Mouse (Mus musculus): Measurements from ENCODE around the gene Cinp. TPM values are rescaled to one million over a fixed set of nuclear protein-coding genes. Genes with fewer than 3 reads are reported as not detected.

Gene Cinp
- 62.8 and 73.1 TPM in 2 replicates for polyA plus RNA-seq (2016; fragmentation: Nextera tagmentation; extraction: Ambion mirVana)

DNA sequence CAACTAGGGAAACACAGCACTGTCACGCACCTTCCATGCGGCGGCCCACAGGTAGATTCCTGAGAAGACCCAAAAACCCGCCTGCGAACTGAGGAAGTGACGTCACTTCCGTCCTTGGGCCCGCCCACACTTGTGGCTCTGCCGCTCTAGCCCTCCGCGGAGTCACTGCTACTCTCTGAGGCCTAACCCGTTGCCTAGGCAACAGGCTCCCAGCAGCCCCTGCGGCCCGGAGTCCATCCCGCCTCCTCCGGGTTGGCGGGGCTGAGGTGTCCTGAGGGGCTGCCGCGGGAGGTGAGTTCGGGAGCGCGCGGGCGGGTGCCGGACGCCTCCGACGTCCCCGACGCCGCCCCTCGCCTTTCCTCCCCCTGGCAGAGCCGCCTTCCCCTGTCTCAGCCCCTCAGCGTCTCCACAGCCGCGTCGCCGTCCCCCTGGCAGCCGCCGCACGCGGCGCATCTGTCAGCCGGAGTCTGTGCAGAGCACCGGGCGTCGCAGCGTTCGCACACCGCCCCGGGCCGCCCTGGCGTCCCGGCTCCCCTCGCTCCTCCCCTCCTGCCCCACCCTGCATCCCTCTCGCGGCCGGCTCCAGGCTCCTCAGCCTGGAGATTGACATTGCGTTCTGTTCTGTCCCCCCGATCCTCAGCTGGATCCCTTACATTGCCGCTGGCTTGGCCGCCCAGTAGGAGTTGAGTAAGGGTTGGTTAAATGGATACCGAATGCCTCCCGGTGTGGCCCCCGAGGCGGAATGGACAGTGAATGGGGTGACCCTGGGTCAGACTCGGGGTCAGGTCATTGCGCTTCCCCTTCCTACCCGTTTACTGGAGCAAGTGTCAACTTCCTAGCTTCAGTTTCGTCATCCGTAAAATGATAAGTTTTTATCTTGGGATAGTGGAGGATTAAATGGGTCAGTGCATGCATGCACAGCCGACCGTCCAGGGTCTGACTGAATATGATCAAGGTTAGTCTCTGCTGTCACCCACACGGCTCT is at the start of gene Cinp, which contains the start of gene Tecpr2:
Gene Cinp, minus strand, starts transcription at position 110 of the 985 bp plus-strand sequence.
Gene Tecpr2, plus strand, starts transcription at position 229 of the 985 bp plus-strand sequence.
- Histone ChIP-seq H3K9me3 (no peaks in the 10 kb centered on the region), H3K4me1 (replicated peaks) (peaks cover 15% of the 10 kb centered on the region), H3K27me3 (no peaks in the 10 kb centered on the region), H3K4me2 (peak within 1 kb of the TSS; percentile 93), H3K4me3 (replicated peaks) (peak within 1 kb of the TSS; percentile 88), H3K27ac (peak within 1 kb of the TSS; percentile 84), H3K9ac (replicated peaks) (peak within 1 kb of the TSS; percentile 85), H3K36me3 (peaks cover 4% of the 10 kb centered on the region; the same call in 1 of the 2 replicates)
- ATAC-seq (ENCODE audit: insufficient number of reproducible peaks, insufficient read depth, low FRiP score, low TSS enrichment, low read depth): peak; percentile 99
- under 1% methylated on average over 72 of the region's 74 CpGs for WGBS

DNA sequence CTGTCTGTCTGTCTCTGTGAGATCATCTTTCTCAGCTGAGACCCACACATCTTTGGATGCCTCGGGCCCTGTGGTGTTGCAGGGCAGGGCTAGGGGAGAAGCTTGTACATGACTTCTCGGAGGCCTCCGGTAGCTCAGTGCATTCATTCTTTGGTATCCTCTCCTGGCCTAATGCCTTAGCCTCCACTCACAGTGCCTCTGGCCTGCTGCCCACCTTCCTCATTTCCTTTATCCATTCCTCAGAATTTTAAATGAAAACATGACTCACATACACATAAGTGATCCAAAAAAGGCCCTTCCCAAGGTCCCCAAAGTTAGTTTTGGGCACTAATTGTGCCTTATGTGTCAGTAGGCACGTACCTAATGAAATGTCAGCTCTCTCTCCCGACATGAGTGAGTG is 48.6 kb upstream of the Cinp start:
- Histone ChIP-seq H3K9me3 (no peaks in the 10 kb centered on the region), H3K4me2 (no peak overlapping the region), H3K36me3 (peaks cover 44% of the 10 kb centered on the region), H3K4me3 (replicated peaks) (no peak overlapping the region), H3K27ac (no peak overlapping the region), H3K4me1 (replicated peaks) (peaks cover 4% of the 10 kb centered on the region; the same call in 1 of the 2 replicates), H3K9ac (replicated peaks) (no peak overlapping the region), H3K27me3 (no peaks in the 10 kb centered on the region)
- 91% methylated on average over 5 of the region's 5 CpGs for WGBS
- ATAC-seq (ENCODE audit: insufficient number of reproducible peaks, insufficient read depth, low FRiP score, low TSS enrichment, low read depth): no peak

DNA sequence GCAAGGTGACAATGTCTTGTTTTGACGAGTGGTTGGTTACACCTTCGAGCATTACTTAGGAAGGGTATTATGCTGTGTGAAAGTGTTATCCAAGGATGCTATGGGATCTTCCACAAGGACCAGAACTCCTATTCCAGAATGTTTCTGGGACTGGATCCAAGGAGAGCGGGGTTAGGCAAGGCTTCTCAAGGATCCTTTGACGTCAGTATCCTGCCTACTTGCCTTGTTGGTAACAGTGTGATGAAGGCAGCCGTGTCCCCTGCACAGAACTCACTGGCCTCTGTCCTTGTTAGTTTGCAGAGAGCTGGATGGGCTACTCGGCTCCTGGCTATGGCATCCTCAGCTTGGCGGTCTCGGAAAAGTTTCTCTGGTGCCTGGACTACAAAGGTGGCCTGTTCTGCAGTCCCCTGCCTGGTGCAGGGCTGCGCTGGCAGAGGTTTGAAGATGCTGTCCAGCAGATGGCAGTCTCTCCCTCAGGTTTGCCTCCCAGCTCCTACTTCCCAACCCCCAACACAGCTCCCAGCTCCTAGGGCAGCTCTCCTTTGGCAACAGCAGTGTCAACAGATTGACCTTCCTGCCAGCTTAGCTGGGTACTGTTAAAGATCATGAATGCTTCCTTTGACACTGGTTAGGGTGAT is 47.2 kb upstream of the Cinp start:
- Histone ChIP-seq H3K9me3 (no peaks in the 10 kb centered on the region), H3K4me1 (replicated peaks) (peaks cover 4% of the 10 kb centered on the region; the same call in 1 of the 2 replicates), H3K9ac (replicated peaks) (no peak overlapping the region), H3K27me3 (no peaks in the 10 kb centered on the region), H3K36me3 (peaks cover 51% of the 10 kb centered on the region), H3K4me2 (no peak overlapping the region), H3K4me3 (replicated peaks) (no peak overlapping the region), H3K27ac (no peak overlapping the region)
- 58% methylated on average over 9 of the region's 9 CpGs for WGBS
- ATAC-seq (ENCODE audit: insufficient number of reproducible peaks, insufficient read depth, low FRiP score, low TSS enrichment, low read depth): peak; percentile 63; the same call in 1 of the 2 replicates

GRCm38 (mm10) chr12:110932820-110933219 is 43.9 kb upstream of the Cinp start:
- no peak overlapping the region for H3K9ac ChIP-seq (replicated peaks)
- ATAC-seq (ENCODE audit: insufficient number of reproducible peaks, insufficient read depth, low FRiP score, low TSS enrichment, low read depth): no peak
- WGBS: 74% methylated on average over 5 of the region's 5 CpGs
- no peaks in the 10 kb centered on the region for H3K9me3 ChIP-seq
- no peak overlapping the region for H3K4me2 ChIP-seq
- no peak overlapping the region for H3K27ac ChIP-seq
- H3K4me1 ChIP-seq (replicated peaks): peaks cover 4% of the 10 kb centered on the region; the same call in 1 of the 2 replicates
- no peaks in the 10 kb centered on the region for H3K27me3 ChIP-seq
- no peak overlapping the region for H3K4me3 ChIP-seq (replicated peaks)
- peaks cover 45% of the 10 kb centered on the region for H3K36me3 ChIP-seq

DNA sequence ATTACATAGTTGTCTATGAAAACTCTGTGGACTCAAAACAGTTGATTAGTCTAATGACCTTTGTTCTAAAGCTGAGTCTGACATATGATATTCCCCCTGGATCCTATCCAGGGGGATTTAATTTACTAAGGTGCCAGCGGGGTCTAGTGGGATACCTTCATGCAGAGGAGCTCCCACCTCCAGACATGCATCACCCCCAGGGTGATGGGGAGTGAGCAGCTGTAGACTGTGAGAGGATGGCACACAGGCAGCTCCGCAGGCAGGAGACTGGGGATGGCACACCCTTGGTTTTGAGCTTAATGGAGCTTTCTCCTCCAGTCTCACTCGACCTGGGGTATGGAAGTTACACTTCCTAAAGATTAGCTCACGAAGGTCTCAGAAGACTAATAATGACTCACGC is 32.6 kb upstream of the Cinp start:
- Histone ChIP-seq H3K27ac (no peak overlapping the region), H3K9me3 (no peaks in the 10 kb centered on the region), H3K4me2 (no peak overlapping the region), H3K27me3 (no peaks in the 10 kb centered on the region), H3K4me1 (replicated peaks) (no peaks in the 10 kb centered on the region), H3K4me3 (replicated peaks) (no peak overlapping the region), H3K36me3 (peaks cover 36% of the 10 kb centered on the region), H3K9ac (replicated peaks) (no peak overlapping the region)
- WGBS: 77% methylated on average over 5 of the region's 5 CpGs
- no peak for ATAC-seq (ENCODE audit: insufficient number of reproducible peaks, insufficient read depth, low FRiP score, low TSS enrichment, low read depth)

- Histone ChIP-seq H3K27me3 (no peaks in the 10 kb centered on the region), H3K9me3 (no peaks in the 10 kb centered on the region), H3K4me1 (replicated peaks) (no peaks in the 10 kb centered on the region), H3K4me3 (replicated peaks) (no peak overlapping the region), H3K27ac (no peak overlapping the region), H3K4me2 (no peak overlapping the region), H3K36me3 (peaks cover 39% of the 10 kb centered on the region), H3K9ac (replicated peaks) (no peak overlapping the region)
- WGBS: 93% methylated on average over 4 of the region's 4 CpGs
- no peak for ATAC-seq (ENCODE audit: insufficient number of reproducible peaks, insufficient read depth, low FRiP score, low TSS enrichment, low read depth)
Measured at GRCm38 (mm10) chr12:110920254-110920653, 31.3 kb upstream of the Cinp start.

GRCm38 (mm10) chr12:110915761-110916160 is 26.8 kb upstream of the Cinp start:
- H3K27ac ChIP-seq: no peak overlapping the region
- H3K4me1 ChIP-seq (replicated peaks): no peaks in the 10 kb centered on the region
- H3K9me3 ChIP-seq: no peaks in the 10 kb centered on the region
- no peak overlapping the region for H3K4me3 ChIP-seq (replicated peaks)
- no peak overlapping the region for H3K9ac ChIP-seq (replicated peaks)
- ATAC-seq (ENCODE audit: insufficient number of reproducible peaks, insufficient read depth, low FRiP score, low TSS enrichment, low read depth): no peak
- no peaks in the 10 kb centered on the region for H3K27me3 ChIP-seq
- H3K36me3 ChIP-seq: peaks cover 33% of the 10 kb centered on the region
- 88% methylated on average over 9 of the region's 9 CpGs for WGBS
- H3K4me2 ChIP-seq: no peak overlapping the region

DNA sequence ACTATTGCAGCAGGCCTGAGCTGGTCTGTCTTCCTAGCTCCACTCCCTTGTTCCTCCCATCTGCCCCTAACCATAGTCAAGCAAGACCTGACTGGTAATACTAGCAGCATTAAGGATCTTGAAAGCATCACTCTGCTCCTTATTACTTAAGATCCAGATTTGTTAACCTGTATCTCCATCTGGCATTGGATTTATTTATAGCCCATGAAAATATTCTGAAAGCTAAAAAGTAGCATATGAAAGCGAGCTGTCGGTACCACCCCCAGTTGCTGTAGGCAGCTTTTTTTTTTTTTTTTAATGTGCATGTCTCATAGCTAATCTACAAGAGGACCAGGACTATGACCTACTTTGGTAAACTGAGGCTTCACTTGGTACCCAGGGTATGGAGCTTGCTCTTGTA is 21.0 kb upstream of the Cinp start:
- H3K4me3 ChIP-seq (replicated peaks): no peak overlapping the region
- no peak for ATAC-seq (ENCODE audit: insufficient number of reproducible peaks, insufficient read depth, low FRiP score, low TSS enrichment, low read depth)
- no peak overlapping the region for H3K4me2 ChIP-seq
- H3K27ac ChIP-seq: no peak overlapping the region
- 0 out of 2 replicates have a peak, but pooled peaks cover 2% of the 10 kb centered on the region for H3K36me3 ChIP-seq
- H3K4me1 ChIP-seq (replicated peaks): 0 out of 2 replicates have a peak, but pooled peaks cover 2% of the 10 kb centered on the region
- 89% methylated on average over 2 of the region's 2 CpGs for WGBS
- H3K9ac ChIP-seq (replicated peaks): no peak overlapping the region
- no peaks in the 10 kb centered on the region for H3K9me3 ChIP-seq
- no peaks in the 10 kb centered on the region for H3K27me3 ChIP-seq

DNA sequence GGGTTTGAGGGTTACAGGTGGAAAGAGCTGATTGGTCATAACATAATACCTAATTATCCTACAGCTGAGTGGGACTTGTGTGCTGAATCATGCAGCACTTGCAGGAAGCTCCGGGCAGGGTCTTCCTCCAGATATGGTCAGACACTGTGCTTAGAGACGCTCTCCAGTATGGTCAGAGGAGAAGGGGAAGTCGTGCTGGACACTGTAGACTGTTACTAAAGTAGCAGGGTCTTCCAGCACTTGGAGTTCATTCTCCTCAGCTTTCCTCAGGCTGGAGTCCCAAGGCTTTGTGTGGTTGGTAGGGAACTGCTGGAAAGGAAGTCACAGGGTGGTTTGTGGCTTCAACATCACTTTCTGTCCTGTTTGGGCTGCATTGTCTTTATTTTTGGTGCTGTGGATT is 18.9 kb upstream of the Cinp start:
- Histone ChIP-seq H3K27ac (no peak overlapping the region; the same call in 1 of the 2 replicates), H3K9me3 (no peaks in the 10 kb centered on the region), H3K4me3 (replicated peaks) (no peak overlapping the region), H3K27me3 (no peaks in the 10 kb centered on the region), H3K4me1 (replicated peaks) (0 out of 2 replicates have a peak, but pooled peaks cover 2% of the 10 kb centered on the region), H3K36me3 (no peaks in the 10 kb centered on the region), H3K9ac (replicated peaks) (no peak overlapping the region), H3K4me2 (no peak overlapping the region)
- WGBS: 91% methylated on average over 3 of the region's 3 CpGs
- ATAC-seq (ENCODE audit: insufficient number of reproducible peaks, insufficient read depth, low FRiP score, low TSS enrichment, low read depth): no peak

DNA sequence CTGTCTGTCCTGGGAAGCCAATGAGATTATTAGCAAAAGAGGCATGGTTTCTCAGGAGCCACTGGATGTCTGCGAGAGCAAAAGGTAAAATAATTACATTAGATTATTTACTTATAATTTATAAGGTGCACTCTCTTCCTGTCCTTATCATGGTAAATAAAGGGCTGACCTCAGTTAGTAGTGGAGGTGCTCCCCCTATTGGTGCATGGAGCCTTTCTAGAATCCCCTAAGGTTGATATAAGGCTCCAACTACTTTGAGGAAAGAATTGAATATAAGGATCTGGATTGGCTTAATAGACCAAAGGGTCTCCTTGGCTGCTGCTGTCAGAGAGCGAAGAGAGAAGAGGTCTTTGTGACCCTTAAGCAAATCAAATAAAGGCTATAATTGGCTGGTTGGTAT is 14.6 kb upstream of the Cinp start:
- H3K4me2 ChIP-seq: no peak overlapping the region
- no peaks in the 10 kb centered on the region for H3K36me3 ChIP-seq
- H3K9me3 ChIP-seq: no peaks in the 10 kb centered on the region
- 0 out of 2 replicates have a peak, but pooled peaks cover 2% of the 10 kb centered on the region for H3K4me1 ChIP-seq (replicated peaks)
- no peaks in the 10 kb centered on the region for H3K27me3 ChIP-seq
- H3K27ac ChIP-seq: no peak overlapping the region
- no peak overlapping the region for H3K4me3 ChIP-seq (replicated peaks)
- no peak for ATAC-seq (ENCODE audit: insufficient number of reproducible peaks, insufficient read depth, low FRiP score, low TSS enrichment, low read depth)
- 83% methylated on average over 2 of the region's 2 CpGs for WGBS
- H3K9ac ChIP-seq (replicated peaks): no peak overlapping the region

GRCm38 (mm10) chr12:110902106-110902505 is 13.2 kb upstream of the Cinp start:
- H3K27ac ChIP-seq: no peak overlapping the region
- no peaks in the 10 kb centered on the region for H3K36me3 ChIP-seq
- no peak overlapping the region; the same call in 1 of the 2 replicates for H3K9ac ChIP-seq (replicated peaks)
- no peak overlapping the region for H3K4me3 ChIP-seq (replicated peaks)
- ATAC-seq (ENCODE audit: insufficient number of reproducible peaks, insufficient read depth, low FRiP score, low TSS enrichment, low read depth): no peak
- H3K4me2 ChIP-seq: no peak overlapping the region
- H3K27me3 ChIP-seq: no peaks in the 10 kb centered on the region
- H3K9me3 ChIP-seq: no peaks in the 10 kb centered on the region
- 82% methylated on average over 4 of the region's 4 CpGs for WGBS
- H3K4me1 ChIP-seq (replicated peaks): no peaks in the 10 kb centered on the region
